Mouse (Mus musculus): ENCODE measurements around the gene Slc9a5.

DNA sequence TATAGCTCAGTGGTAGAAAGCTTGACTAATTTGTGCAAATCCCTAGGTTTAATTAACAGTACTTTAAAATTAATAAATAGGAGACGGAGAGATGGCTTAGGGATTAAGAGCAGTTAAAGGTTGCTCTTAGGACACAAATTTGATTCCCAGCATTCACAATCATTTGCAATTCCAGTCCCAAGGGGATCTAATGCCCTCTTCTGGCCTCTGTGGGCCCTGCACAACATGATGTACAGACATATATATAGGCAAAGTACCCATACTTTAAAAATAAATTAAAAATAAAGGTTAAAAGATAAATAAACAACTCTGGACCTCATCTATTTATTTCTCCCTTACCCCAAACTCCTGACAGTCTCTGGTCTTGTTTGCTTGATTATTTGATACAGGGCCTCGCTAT lies 70.3 kb downstream of the Slc9a5 start:
- TF ChIP-seq CTCF (IDR thresholded peaks at IDR 0.05; ENCODE audit: low read depth), result peak; percentile 40; the same call in 1 of the 2 replicates
- no peak for TF ChIP-seq EP300 (optimal IDR thresholded peaks at IDR 0.05)

All from stomach, postnatal 0 days (tissue).